Mouse (Mus musculus) brain, embryonic 18.5 days (tissue): ENCODE measurements around the gene Fam209.

Experiments used
- DNase-seq: peaks from one replicate; pipeline ENCODE4 v3.0.0-alpha.2; 2012; ENCODE audit warnings: low read depth, low spot score

The Fam209 gene

DNA sequence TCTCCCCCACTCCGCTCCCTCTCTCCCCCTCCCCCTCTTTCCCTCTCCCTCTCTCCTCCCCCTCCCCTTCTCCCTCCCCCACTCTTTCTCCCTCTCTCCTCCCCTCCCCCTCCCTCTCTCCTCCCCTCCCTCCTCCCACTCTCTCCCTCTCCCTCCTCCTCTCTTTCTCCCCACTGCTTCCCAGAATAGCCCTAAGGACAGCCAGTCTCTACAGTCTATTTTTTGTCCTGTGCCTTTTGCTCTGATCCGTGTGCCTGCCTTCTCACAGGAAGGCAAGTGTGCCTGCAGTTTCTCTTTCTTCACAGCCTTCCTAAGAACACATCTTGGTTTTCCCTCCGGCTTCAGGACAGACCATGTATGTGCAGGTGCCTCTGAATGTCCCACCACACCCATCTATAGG, 5.0 kb downstream of the Fam209 start:
- DNase-seq: no peak

DNA sequence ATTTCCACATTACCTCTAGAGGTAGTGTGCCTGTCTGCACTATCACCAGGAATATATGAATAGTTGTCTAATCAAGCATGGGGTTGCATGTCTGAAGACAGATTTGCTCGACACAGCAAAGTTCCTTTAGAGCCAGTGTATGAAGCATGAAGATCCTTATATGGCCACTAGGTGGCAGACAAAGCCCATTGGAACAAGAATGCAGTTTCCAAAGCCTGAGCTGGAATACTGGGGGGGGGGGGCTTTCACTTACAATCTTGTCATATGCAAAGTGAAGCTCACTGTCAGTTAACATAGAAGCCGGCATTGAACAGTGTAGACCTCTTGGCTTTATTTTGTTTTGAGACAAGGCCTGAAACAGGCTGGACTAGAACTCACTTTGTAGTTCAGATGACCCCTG, 5.5 kb downstream of the Fam209 start:
- DNase-seq: peak; percentile 36

DNA sequence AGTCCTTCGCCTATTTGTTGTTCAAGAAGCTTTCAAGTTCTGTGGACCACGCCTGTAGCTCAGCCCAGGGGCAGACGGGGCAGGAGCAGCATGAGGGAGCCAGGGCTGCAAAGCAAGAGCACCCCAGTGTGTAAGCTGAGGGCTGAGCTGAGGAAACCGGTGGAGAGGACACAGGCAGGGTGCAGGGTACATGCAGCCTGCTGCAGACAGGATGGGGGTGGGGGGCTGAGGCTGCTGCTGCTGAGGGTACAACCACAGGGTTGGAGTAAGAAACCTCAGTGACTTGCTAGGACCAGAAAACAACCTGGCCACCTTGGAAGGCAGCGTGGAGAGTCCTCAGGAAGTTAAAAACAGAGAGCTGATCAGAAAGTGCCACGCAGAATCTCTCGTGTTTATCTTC, 8.0 kb downstream of the Fam209 start:
- no peak for DNase-seq

DNA sequence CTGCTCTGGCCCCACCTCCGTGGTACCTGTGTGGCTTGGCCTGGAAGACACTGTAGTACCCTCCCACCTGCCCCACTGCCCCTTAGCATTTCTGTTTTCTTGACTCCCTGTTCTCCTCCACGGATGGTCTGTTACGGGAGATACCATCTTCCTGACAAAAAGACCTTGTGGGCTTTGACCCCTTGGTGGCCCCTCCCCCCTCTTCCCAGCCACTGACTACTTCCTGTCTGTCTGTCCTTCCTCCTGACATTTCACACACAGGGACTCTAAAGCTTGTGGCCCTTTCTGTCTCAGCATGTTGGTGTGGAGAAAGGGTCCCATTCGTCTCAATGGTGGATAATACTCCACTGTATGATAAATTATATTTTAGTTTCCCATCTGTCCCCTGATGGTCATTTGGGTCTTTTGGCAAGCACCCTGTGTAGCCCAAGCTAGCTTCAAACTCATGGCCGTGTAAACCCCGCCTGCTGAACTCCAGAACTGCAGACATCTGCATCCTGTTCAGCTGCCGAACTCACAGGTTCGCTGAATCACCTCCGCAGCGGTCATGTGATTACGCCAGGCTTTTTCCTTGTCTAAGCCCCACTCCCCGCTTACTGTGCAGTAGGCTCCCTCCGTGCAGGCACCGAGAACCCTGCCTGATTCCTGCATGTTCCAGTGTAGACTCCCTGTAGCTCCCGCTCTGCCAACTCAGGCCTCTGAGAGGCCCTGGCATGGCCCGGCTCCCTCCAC, 9.5 kb downstream of the Fam209 start:
- DNase-seq: no peak

DNA sequence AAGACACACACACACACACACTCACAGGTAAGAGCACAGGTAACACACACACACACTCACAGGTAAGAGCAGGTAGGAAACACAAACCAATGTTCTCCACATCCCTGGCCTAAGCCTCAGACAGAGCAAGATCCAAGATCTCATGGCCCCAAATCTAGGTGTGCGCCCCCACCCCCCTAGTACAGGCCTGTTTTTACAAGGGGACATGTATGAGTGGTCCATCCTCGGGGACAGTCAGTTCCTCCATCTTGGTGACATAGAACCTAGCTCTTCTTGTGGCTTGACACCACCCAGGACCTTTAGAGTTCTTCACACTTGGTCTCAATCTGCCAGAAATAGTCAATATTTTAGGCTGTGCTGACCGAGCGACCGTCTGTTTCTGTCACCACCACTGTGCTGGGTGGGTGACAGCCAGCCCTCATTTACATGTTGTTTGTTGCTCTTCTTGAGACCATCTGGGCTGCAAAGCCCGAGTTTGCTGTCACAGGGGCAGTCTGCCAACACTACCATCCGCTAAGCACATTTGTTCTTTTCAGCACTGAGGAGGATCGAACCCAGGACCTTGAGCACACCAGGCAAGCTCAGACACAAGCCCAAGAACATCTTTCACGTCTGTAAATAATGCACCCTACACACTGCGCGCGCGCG, 11.6 kb downstream of the Fam209 start:
- DNase-seq: peak; percentile 49

DNA sequence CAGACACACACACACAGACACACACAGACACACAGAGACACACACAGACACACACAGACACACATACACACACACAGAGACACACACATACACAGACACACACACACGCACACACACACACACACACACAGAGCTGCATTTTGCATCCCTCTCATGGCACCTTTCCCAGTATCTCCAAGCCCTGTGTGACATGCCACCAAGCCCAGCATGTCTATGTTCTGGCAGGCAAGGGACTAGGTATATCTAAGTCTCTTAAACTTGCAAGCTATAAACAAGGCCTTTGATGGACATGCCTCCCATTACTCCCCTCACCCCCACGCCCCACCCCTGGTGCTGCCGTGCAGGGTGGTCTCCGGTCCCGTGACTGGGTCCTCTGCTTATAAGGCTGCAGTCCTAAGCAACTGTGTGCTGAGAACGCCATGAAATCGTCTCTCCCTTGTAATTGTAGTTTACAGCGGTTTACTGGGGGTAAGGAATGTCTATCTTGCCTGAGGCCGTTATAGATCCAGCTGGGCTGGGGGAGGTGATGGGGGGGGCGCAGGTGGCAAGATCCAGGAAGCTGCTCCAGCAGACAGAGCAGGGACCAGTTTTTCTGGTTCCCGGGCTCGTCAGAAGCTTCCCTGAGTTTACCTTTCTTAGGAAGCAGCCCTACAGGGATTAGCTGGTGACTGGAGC, 12.5 kb downstream of the Fam209 start:
- no peak for DNase-seq

DNA sequence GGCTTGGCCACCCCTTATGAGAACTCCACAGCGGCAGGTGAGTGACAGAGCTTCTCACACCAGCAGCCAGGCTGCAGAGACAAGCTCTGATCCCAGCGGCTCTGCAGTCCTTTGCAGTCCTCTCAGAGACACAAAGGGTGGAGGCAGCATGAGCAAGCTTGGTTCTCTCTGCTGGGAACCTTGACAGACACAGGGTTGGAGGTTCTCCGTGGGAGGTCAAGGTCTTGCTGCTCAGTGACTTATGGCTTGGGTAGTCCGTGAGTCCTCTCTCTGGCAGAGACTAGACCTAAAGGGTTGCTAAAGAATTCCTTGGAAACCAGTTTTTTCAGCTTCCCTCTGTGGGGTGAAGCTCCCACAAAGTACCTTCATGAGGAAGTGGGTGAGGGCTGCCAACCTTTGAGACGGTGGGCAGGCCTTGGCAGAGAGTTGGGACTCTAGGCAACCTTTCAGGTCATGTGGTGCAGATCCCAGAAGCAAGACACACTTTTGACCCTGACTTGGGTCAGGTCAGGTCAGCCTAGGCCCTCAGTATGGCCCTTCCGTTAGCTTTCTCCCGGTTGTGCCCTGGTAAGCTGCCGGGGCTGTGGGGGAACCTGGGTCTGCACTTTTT, 24.5 kb downstream of the Fam209 start:
- no peak for DNase-seq

DNA sequence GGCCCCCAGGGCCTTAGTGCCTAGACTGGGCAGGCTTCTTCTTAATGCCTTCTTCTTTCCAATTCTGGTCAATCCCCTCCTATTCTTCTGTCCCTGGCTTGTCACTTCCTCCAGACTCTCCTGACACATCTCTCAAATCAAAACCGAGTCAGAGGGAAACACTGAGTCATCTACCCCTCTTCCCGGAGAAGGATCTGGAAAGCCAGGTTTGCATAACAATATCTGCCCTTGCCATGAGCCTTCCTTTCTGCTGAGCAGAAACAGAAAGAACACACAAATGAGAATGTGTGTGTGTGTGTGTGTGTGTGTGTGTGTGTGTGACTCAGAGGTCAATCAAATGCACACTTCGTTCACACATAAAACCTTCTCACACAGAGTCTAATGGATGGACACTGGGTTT, 26.5 kb downstream of the Fam209 start:
- no peak for DNase-seq

DNA sequence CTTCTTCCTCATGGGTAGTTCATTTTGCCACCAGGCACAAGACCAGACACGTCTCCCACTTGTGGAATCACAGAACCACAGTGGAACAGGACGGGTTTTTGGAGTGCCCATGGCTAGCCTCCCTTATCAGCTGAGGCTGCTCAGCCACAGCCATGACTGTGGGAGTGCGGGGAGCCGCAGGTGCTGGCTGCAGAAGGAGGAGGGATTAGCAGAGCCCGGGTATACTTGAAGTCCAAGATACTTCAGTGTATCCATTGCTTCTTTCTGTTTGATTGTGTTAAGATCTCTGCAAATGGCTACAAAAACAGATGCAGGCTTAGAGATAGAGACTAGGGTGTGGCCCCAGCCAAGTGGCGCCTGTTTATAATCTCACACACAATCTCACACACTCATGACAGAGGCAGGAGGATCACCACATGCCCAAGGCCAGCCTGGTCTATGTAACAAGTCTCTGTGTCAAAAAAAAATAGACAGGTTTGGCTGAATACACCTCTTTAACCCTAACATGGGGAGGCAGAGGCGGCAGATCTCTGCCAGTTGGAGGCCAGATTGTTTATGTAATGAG, 28.5 kb downstream of the Fam209 start:
- DNase-seq: no peak

DNA sequence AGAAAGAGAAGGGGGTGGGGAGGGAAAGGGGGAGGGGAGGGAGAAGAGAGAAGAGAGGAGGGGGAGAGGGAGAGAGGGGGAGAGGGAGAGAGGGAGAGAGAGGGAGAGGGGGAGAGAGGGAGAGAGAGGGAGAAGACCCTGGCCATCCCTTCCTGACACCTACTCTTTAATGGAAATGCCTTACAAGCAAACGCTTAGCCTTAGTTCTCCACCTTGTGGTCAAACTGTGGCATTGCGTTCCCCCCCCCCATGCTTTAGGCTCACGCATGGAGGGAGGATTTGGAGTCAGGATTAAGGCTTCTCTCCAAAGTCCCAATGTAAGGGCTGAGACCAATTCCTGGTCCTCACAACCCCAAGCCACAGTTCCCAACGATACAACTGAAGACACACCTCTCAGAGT, 29.0 kb downstream of the Fam209 start:
- DNase-seq: no peak

DNA sequence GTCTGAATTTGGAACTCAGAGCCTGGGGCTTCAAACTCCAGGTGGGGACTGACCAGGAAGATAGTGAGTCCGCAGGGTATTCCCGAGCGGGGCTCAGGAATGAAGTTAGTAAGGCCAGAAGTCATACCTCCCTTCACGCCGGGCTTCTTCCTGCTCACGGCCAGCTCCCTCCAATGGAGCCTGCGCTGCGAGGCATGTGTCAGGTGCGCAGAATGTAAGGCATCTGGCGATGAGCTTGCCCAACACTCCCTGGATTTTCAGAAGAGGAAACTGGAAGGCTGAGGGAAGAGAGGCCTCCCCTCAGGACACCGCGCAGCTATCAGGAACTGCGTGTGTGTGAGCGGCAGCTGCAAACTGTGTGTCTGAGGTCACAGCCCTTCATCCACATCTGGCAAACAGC, 29.8 kb downstream of the Fam209 start:
- no peak for DNase-seq

DNA sequence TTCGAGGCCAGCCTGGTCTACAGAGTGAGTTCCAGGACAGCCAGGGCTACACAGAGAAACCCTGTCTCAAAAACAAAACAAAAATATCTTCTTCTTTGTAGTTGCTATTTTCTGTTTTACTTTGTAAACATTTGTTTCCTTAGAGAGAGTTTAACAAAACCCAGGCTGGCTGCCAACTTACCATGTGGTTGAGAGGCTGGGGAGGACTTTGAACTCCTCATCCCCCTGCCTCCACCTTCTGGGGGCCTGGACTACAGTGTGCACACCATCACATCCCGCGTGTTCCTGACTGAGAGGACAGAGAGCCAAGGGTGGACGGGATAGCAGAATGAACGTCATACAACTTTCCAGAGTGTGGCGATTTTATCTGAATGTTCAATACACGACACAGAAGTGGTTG, 33.8 kb downstream of the Fam209 start:
- no peak for DNase-seq

DNA sequence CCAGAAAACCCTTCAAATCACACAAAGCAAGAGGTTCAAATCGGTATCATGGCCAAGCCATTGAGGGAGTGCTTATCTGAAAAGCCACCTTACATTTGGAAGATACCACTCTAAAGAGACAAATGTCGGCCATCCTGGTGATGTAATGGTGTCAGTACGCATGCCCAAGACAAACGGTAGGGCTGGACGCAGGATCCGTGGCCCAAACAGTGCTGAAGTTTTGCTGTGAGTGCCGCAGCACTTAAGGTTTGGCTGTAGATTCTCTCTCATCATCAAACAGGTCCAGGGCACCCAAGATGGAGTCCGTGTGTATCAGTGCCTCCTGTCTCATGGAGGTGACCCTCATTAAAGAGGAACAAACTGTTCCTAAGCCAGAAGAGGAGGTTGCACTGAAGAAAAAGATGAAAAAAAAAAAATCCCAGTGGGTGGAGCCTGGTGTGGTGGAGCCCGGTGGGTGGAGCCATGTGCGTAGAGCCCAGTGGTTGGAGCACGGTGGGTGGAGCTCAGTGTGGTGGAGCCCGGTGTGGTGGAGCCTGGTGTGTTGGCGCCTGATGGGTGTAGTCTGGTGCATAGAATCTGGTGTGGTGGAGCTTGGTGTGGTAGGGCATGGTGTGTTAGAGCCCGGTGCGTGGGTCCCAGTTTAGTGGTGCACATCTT, 37.9 kb downstream of the Fam209 start:
- no peak for DNase-seq

DNA sequence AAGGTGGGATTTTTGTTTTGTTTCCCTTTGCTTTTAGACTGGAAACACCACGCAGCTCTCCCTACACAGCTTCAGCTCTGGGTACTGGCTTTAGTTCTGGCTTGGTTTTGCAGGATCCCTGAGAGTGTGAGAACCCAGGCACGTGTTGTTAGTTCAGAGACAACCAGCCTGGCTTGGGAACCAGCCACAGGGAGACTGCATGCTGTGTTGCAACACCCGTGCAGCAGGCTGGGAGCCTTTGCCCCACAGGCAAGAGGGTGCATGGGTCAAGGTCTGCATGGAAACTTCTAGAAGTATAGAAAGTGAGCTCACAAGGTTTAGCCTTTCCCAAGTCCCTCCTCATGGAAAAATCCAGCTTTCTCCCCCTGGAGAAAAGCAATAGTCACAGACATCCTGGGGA, 38.6 kb downstream of the Fam209 start:
- no peak for DNase-seq

DNA sequence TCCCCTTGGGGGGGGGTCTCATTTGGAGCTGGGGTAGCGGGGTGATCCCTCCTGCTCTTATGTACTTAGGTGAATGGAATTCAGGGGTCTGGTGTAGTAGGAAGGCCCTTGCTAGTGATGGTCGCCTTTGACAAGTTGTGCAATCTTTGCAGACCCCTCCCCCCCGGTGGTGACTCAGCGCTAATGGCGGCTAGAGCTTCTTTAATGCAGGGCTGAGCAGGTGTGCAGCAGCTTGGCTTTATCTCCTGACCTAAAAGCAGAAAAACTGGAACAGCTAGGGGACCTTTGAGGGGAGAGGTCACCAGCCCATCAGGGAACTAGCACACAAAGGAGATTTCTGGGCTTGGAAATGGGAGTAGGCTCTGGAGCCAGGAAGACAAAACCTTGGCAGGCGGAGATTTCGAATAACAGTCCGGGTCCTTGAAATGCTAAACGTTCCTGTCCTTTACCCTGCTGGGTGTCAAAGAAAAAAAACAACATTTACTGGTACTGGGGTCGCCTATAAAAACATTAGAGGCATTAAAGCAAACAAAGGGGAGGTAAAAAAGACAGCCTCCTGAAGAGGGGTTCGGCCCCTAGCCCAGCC, 44.2 kb downstream of the Fam209 start:
- no peak for DNase-seq

DNA sequence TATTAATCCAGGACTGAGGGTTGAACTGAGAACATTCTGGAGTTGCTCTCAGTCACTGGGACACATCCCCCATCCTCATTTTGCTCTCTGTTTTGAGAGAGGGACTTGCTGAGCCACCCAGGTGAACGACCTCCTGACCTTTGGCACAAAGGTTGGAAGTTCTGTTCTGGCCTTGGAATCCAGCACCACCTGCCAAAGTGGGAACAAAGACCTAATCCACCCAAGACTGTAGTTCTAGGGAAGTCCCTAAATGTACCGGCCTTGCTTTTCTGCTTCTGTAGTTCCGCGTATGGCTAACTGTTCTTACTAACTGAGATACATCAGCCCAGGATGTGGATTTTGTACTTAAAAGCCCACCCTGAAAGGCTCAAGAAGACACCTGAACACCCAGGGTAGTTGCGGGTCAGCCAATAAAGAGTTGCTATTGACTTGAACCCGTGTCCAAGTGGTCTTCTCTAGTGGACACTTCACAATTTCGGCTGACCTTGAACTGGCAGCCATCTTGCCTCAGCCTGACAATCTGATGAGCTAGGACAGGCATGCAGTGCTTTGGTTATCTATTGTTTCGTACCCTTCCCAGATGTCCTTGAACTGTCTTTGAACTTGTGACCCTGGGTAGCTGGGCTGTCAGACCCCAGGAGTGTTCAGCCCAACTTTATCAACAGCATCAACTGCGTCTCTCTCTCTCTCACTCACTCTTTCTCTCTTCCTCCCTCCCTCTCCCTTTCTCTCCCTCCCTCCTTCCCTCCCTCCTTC, 48.5 kb downstream of the Fam209 start:
- DNase-seq: no peak

DNA sequence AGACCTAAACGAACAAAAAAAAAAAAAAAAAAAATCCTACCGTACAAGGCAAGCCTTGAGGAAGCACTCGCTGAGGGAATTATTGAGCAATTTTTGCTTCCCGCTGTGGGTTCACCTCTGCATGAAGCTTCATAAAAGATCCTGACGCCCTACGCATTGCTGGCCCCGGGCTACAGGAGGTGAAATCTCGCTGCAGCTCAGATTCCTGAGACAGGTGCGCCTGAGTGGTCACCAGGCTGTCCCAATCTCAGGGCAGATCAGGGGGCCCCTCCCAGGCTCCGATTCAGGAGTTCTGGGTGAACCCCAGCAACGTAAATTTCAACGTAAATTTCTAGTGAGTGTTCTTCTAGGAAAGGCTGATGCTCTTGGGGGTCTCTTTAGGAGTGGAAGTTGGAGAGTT, 50.2 kb downstream of the Fam209 start:
- DNase-seq: no peak
